Mouse (Mus musculus): ENCODE measurements around the gene Tgfb3. TPM values are rescaled to one million over a fixed set of nuclear protein-coding genes. Genes with fewer than 3 reads are reported as not detected.

The Tgfb3 gene
- total RNA-seq, 2 experiments from 2014 or later = 19.8 to 20.7 TPM

Other genes starting within 250 kb of the Tgfb3 start
- gene Ift43, start 3.5 kb upstream of the Tgfb3 start, total RNA-seq (2021) = 10 to 100 TPM; 30.2 to 34.0 TPM
- gene Gpatch2l, start 162.8 kb upstream of the Tgfb3 start, total RNA-seq (2021) = 10 to 100 TPM; 18.7 to 18.9 TPM

All from heart, postnatal 10 days (tissue).